ENCODE assay signal across 8 mouse cellular contexts in genomic region chr11:116167884-116168439, GRCm38 (mm10). TPM values are rescaled to one million over a fixed set of nuclear protein-coding genes. Genes with fewer than 3 reads are reported as not detected.
DNase-seq lines count a peak whose midpoint lies in the region; ATAC-seq and TF ChIP-seq lines count a peak whose summit lies in the region.

Gene Fbf1 (minus strand): TSS chr11:116168166.

- TF ChIP-seq CTCF in cortical plate, adult 2 months (IDR thresholded peaks at IDR 0.05; ENCODE audit: extremely low read depth, insufficient read depth, low read length) = no peak

- ATAC-seq in activated CD4-positive, CD25-positive, alpha-beta regulatory T cell, adult 4 months = peak; percentile 98
- ATAC-seq in megakaryocyte progenitor cell, adult 5-6 weeks (replicated peaks; ENCODE audit: poor library complexity) = peak; percentile 100

- 0 out of 2 replicates have a peak within 1 kb of the TSS, but pooled peaks have one; percentile 16 for H3K27ac ChIP-seq in cortical plate, adult 2 months (ENCODE audit: insufficient read depth, low read length)

- H3K4me1 ChIP-seq in cortical plate, adult 2 months (ENCODE audit: control insufficient read depth, insufficient read depth, low read length) = no peaks in the 10 kb centered on the region; the same call in 1 of the 2 replicates

- TF ChIP-seq POLR2A in cortical plate, adult 2 months (IDR thresholded peaks at IDR 0.05; ENCODE audit: extremely low read depth, insufficient read depth, low read length) = peak; percentile 92

- peak within 1 kb of the TSS; percentile 51 for H3K4me3 ChIP-seq in cortical plate, adult 2 months (ENCODE audit: insufficient read depth, low read length)

- DNase-seq in gastrocnemius, postnatal 10 days = peak; percentile 90
- DNase-seq in induced T-regulatory cell, adult 2 months (ENCODE audit: low read depth) = peak; percentile 92
- peak; percentile 89 to 97 for DNase-seq in left cerebral cortex, adult 9 months (ENCODE audit: low spot score in 2 of 2)
- peak; percentile 93 for DNase-seq in right cerebral cortex, postnatal 14 days
- DNase-seq in urinary bladder, postnatal 36 days (ENCODE audit: low spot score in 2 of 2) = peak; percentile 91 to 95

RNA-seq across cellular contexts. Expression of gene Fbf1, which starts in this region (rescaled TPM):
- polyA plus RNA-seq in activated CD4-positive, CD25-positive, alpha-beta regulatory T cell, adult 4 months (2017; shearing (Covaris generic)) = 1 to 10 TPM; 2.1 to 3.4 TPM
- polyA plus RNA-seq in cortical plate, adult 2 months (2012; rRNA removed) = 103 and 109 TPM in 2 replicates
- total RNA-seq in gastrocnemius, postnatal 10 days (2021) = 10 to 100 TPM; 13.8 to 18.2 TPM
- 9.6 and 10.0 TPM in 2 replicates for total RNA-seq in megakaryocyte progenitor cell, adult 5-6 weeks (2015)
- total RNA-seq in megakaryocyte progenitor cell, adult 5-6 weeks (2017) = 14.2 and 23.8 TPM in 2 replicates

Comparison
In these comparisons a context has a peak if more than half of its experiments do, and no peak if none do; other contexts are left out.
1. Peak in every context shown above with its lines: DNase-seq, ATAC-seq, H3K4me3 ChIP-seq and H3K27ac ChIP-seq.
2. RNA of gene Fbf1 (polyA plus RNA-seq): 103 to 109 TPM in cortical plate, adult 2 months; 2.1 to 3.4 TPM in activated CD4-positive, CD25-positive, alpha-beta regulatory T cell, adult 4 months; every median in the first group is over 10 times any median in the second.